Mouse (Mus musculus) adrenal gland, postnatal 14 days (tissue): Measurements from ENCODE around the gene Angptl8. TPM values are rescaled to one million over a fixed set of nuclear protein-coding genes. Genes with fewer than 3 reads are reported as not detected.
"Not testable (repeated sequence)": the region's sequence is repeated elsewhere in the genome, so short reads cannot be mapped to it uniquely, and the experiment has no call there.

Experiments used
- DNase-seq: peaks from one replicate; pipeline ENCODE4 v3.0.0; 2021; ENCODE audit warnings: mixed read lengths
- total RNA-seq: library from RNA; stranded (reverse); gene quantifications from 2 replicates; pipeline ENCODE4 v1.2.3, GENCODE M21; 2021

The Angptl8 gene
- total RNA-seq, 1 experiment from 2014 or later: 10.2 TPM

DNA sequence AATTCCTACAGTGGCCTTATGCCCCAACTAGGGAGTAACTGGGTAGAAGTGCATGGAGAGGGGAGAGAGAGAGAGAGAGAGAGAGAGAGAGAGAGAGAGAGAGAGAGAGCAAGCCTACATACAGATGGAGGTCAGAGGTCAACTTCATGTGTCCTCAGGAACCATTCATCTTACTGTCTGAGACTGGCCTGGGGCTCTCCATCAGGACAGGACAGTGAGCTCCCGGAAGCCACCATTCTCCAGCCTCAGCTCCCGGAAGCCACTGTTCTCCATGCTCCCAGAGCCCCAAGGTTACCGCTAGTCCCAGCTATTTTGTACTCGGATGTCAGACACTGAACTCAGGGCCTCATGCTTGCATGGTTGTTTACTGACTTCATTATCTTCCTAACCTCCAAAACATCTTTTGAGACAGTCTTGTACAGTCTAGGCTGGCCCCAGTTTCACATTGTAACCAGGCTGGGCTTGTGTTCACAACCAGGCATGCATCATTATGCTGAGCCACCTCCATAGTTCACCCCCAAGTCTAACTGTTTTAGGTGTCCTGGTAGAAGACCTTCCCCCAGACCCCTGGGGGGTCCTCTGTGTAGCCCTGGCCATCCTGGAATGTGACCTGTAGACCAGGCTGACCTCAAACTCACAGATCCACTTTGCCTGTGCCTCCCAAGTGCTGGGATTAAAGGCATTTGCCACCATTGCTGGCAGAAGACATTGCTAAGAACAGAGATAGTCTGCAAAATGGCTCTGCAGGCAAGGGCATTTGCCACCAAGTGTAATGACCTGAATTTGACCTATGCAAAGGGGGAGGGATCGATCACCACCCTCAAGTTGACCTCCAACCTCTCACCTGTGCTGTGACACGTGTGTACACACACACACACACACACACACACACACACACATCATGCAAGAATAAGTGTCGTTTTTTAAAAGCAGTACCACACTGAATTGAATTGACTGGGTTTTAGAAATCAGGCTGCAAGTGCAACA, 14.7 kb downstream of the Angptl8 start:
- DNase-seq: no peak

DNA sequence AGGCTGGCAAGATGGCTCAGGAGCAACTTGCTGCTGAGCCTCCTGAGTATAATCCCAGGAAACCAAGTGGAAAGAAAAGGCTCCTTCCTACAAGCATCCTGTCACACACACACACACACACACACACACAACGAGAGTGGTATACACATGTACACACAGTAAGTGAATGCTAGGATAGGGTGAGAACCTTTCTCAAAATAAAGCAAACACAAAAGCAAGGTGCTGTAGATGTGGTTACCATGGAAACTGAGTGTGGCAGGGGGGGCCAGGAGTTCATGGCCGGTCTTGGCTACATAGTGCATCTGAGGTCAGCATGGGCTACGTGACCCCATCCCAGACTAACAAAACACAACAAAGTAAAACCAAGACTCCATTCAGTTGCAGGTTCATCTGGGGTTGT, 15.8 kb downstream of the Angptl8 start:
- no peak for DNase-seq

DNA sequence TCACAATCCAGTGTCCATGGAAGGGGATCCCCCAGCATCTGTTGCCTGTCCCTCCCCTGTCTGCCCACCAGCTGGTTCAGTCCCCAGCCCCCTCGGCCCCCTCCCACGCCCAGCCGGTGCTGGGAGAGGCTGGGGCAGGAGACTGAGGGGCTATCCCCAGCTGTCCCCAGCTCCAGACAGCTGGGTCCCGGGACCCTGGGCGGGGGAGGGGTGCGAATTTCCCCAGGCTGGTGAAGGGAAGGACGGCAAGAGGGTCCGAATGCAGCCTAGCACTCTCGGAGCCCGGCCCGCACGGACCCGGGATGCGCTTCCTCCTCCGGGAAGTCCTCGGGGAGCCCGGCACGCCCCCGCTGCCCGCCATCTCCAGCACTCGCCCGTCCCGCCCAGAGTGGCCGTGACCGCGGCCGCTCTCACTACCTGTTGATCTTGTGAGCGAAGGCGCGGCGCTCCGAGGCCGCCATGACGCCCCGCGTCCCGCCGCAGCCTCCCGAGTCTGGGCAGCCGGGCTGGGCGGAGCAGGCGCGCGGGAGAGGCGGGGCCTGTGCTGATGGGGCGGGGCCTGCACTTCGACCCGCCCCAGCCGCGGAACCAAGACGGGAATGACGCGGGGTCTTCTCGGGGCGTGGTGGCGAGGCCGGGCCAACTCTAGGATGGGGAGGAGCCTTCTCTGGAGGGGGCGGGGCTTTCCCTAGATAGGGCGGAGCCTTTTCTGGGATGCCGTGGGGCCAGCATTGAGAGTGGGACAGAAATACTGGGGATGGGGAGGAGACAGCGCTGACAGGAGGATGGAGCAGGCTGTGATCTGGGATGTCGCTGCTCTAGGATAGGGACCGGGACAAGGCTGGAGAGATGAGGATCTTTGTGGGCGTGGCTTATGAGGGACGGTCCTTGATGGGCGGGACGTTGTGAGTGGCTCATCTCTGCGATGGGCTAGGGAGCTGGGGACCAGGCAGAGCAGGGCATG, 17.1 kb downstream of the Angptl8 start, which contains the start of gene Dock6:
Gene Dock6 (minus strand): TSS at position 508 of the 964 bp plus-strand sequence.
- DNase-seq: peak; percentile 95

DNA sequence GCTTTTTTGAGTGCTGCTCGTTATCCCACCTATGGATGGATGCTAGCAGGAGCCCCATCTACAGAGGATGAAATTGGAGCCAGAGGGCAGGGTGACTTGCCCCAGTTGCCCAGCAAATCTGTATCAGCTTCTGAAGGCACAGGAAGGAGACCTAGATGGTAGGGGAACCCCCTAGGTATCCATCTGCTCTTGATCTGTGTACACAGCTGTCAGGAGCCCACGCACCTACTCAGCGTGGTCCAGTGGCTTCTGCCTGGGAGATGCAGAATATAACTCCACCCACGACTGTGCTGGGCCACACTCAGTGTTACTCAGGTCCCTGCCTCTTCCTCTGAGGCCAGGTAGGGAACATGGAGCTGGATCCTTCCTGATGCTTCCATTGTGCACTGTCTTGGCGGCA, 18.7 kb downstream of the Angptl8 start:
- DNase-seq: no peak

DNA sequence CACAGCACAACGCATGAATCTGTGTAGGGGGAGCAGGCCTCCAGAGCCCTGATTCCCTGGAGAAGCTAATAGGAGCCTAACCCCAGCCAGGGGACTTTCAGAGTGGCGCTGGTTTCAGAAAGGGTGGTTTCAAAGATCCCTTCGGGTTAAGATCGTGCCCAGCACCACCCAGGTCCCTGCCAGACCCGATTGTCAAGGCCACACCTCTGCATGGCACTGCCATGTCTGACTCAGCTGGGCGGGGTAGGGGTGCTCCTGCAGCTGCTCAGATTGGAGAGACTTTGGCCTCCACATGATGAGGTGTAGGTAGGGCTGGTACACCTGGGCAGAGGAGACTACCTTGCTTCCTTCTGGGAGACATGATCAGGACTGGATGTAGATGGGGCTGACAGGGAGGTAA, 19.6 kb downstream of the Angptl8 start:
- DNase-seq: peak; percentile 60

DNA sequence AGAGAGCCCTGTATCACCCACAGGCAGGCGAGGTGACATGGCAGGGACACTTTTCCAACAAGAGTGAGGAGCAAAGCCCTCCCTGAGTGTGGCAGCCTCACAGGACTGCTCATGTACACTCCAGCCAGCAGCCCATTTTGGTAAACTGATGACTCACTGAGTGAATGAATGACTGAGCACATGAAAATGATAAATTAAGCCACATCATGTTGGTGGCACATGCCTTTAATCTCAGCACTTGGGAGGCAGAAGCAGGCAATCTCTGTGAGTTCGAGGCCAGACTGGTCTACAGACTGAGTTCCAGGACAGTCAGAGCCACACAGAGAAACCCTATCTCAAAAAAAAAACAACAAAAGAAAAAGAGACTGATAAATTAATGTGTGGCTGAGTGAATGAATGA, 22.2 kb downstream of the Angptl8 start:
- DNase-seq: no peak

DNA sequence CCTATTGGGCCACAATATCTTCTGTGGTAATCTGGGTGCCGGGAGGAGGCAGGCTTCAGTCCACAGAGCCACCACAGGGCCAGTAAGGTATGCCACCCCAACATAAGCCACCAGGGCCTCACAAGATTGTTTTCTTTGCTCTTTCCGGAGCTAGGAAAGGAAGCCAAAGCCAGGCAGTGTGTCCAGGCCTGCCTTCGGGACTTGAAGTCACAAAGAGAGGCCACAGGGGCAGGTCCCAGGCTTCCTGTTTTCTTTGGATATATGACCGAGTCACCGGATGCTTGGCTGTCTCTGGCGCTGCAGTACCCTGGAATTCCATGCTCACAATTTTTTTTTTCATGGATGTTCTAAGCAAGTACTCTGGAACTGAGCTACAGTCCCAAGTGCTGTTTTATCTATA, 22.8 kb downstream of the Angptl8 start:
- peak; percentile 72 for DNase-seq

DNA sequence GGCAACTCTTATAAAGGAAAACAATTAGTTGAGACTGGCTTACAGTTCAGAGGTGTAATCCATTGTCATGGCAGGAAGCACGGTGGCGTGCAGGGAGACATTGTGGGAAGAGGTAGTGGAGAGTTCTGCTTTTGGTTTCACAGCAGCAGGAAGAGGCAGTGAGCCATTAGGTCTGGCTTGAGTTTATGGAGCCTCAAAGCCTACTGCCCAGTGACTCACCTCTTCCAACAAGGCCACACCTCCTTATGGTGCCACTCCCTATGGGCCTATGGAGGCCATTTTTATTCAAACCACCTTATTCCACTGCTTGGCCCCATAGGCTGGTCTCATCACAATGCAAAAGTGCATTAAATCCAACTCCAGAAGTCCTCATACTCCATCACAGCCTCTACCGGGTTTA, 24.3 kb downstream of the Angptl8 start:
- DNase-seq: no peak

DNA sequence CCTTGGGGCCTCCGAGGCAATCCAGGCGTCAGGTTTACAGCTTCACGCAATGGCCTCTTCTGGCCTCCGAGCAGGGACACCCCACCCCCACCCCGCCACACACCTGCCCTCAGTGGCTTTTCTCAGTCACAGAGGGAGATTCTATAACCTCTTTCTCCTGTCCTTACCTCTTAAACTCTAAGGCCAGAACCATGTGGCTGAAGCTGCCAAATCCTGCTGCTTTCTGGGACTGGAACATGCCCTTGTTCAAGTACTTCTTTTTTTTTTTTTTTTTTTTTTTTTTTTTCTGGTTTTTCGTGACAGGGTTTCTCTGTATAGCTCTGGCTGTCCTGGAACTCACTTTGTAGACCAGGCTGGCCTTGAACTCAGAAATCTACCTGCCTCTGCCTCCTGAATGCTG, 25.0 kb downstream of the Angptl8 start:
- not testable (repeated sequence) for DNase-seq

DNA sequence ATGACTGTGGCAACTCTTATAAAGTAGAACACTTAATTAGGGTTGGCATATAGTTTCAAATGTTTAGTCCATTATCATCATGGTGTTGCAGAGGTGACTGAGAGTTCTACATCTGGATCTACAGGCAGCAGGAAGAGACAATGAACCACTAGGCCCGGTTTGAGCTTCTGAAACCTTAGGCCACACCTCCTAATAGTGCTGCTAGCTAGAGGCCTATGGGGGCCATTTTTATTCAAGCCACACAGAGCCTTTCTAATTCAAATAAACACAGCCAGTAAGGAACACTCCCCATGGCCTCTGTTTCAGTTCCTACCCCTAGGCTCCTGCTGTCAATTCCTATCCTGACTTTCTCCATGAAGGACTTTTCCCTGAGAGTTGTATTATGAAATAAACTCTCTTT, 26.9 kb downstream of the Angptl8 start:
- DNase-seq: no peak

DNA sequence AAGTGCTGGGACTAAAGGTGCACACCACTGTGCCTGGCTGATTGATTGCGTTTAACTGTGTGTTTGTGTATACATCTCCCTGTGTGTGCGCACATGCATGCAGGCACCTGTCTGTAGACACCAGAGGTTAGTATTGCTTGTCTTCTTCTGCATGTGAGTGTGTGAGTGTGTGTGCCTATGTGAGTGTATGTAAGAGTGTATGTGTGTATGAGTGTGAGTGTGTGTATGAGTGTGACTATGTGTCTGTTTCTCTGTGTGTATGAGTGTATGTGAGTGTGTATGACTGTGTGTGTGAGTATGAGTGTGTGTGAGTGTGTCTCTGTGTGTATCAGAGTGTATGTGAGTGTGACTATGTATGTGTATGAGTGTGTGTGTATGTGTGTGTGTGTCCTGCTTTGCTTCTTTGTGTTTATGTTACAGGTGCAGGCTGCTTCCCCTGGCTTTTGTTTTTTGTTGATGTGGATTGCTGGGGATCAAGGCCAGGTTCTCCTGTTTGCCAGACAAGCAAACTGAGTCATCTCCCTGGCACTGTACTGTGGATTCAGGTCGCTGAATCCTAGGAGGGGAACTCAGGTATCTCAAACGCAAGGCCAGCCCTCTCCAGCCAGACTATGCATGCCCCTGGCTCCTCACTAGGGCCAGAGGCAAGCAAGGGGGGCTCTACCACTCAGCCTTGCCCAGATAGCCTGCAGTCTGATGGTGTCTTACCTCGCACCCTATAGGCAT, 30.5 kb downstream of the Angptl8 start:
- no peak for DNase-seq

DNA sequence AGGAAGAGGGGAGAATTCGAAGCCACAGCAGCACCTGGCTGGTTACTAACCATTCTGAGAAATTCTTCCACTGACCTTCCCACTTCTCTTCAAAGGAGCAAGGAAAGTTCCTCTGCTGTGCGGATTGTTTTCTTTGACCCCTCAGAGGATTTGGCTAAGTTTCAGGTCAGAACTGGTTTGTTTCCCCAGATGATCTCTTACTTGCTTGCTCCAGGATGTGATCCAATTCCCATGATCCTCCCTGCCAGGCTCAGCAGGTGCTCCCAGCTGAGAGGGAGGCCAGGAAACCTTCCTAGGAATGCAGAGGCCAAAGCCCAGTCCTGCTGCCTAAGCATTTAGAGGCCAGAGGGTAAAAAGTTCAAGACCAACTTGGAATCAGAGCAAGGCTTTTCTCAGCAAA, 31.3 kb downstream of the Angptl8 start:
- DNase-seq: no peak

DNA sequence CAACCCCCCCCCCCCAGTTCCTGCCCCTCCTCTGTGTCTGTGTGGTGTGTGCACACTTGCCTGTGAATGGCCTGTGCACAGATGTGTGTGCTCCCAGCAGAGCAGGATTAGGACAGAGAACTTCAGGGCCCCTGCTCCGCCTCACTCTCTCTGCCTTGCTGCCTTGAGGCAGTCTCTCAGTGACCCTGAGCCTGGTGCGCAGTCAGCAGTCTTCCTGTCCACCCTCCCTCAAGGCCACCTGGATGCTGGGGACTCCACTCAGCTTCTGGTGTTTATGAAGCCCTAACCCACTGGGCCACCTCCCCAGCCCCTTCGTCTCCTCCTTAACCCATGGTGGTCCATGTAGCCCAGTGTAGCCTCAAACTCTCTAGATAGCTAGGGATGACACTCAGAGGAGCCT, 32.4 kb downstream of the Angptl8 start:
- peak; percentile 69 for DNase-seq

DNA sequence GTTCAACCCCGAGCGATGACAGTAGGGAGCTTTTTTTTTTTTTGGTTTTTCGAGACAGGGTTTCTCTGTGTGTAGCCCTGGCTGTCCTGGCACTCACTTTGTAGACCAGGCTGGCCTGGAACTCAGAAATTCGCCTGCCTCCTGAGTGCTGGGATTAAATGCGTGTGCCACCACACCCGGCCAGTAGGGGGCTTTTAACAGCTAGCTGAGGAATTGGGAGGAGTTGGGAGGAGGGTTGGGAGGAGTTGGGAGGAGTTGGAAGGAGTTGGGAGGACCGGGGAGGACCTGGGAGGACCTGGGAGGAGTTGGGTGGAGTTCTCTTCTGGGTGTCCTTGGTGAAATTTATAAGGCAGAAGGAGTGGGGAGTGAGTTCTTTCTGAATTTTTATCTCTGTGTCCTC, 34.0 kb downstream of the Angptl8 start:
- DNase-seq: peak; percentile 83

DNA sequence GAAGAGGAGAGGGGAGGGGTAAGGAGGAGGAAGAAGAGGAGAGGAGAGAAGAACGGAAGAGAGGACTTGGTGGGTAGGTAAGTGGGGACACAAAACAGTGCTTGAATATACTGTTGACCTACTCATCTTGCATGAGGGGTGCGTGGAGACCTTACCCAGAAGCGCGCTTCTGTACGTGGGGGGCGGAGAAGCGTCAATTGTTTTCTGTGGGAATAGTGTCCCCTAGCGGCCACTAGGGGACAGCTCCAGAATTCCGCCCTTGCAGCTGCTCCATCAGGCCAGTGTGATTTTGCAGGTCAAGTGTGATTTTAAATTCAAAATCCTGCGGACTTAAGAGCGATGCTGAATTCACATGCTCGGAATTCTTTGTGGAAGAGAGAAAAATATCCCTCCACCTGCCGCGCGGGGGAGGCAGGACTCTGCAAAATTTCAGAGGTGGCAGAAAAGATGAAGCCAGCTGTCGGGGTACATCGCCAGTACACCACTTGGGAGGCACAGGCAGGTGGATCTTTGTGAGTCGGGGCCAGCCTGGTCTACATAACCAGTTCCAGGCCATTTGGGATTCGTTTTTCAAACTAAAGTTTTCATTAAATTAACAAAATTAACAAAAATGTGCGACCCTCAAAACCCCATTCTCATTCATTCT, 35.7 kb downstream of the Angptl8 start:
- DNase-seq: peak; percentile 74

DNA sequence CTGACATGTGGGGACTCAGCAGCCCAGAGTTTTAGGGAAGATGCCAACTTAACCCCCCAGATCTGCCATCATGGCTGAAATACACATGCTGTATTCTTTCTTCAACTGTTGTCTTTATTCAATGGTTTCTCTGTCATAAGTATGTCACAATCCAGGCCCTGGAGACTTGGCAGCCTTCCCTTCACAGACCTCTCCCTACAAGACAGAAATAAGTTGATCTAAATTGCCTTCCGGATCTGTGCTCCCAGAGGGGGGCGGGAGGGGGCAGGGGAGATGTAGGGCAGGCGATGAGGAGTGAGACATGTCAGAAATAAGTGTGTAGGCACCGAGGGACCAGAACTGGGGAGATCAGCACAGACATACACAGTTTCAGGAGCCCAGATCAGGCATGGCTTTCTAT, 36.9 kb downstream of the Angptl8 start:
- no peak for DNase-seq

DNA sequence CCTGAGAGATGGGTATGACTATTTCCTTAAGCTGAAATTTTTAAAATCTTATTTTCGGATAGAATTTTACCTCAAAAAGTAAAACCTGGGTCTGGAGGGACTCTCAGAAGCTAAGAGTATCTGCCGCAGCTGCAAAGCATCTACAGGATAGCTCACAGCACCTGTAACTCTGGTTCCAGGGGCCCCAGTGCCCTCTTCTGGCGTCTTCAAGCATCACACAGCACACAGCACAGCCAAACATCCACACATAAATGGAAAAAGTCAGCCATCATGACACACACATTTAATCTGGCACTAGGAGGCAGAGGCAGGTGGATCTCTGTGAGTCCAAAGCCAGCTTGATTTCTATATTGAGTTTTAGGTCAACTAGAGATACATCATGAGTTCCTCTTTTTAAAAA, 41.3 kb downstream of the Angptl8 start:
- no peak for DNase-seq
